Mouse (Mus musculus) CD4-positive, CD25-positive, alpha-beta regulatory T cell, adult 4 months (primary cell): Measurements from ENCODE around the gene Gabbr2. TPM values are rescaled to one million over a fixed set of nuclear protein-coding genes. Genes with fewer than 3 reads are reported as not detected.

ENCODE experiments used
- ATAC-seq: one replicate; pipeline ENCODE4 v1.8.0; 2017
- polyA plus RNA-seq, 2 experiments: library from polyadenylated mRNA; unstranded; fragments of 100-300 nt; shearing (Covaris generic); gene quantifications; one replicate each; pipeline ENCODE4 v1.2.1; 2017

The Gabbr2 gene
- polyA plus RNA-seq, 2 experiments from 2014 or later = 0.32 TPM; not detected in 1

GRCm38 (mm10) chr4:46988257-46988656 lies 3.4 kb downstream of the Gabbr2 start:
- ATAC-seq = no peak

GRCm38 (mm10) chr4:46987809-46988208 lies 3.9 kb downstream of the Gabbr2 start:
- no peak for ATAC-seq

GRCm38 (mm10) chr4:46986054-46986453 lies 5.6 kb downstream of the Gabbr2 start:
- ATAC-seq = no peak

DNA sequence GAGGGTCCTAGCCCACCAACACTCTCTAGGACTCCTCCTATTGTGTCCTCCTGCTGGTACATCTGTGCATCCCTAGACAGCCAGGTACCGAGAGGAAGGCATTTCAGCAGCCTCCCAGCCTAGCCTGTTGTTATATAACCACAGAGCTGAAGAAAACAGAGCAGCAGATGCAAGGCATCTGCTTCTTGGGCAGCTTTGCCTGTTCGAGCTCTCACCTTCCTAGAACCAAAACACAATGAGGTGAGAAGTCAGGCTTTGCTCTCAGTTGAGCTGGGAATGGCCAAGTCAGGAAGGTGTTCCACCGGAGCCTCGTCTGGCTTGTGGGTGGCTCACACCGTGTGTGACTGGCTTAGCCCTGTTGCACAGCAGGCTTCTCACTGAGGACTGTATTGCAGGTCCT lies 8.8 kb downstream of the Gabbr2 start:
- ATAC-seq = no peak

- no peak for ATAC-seq
Observed at GRCm38 (mm10) chr4:46982094-46982493, 9.6 kb downstream of the Gabbr2 start.

DNA sequence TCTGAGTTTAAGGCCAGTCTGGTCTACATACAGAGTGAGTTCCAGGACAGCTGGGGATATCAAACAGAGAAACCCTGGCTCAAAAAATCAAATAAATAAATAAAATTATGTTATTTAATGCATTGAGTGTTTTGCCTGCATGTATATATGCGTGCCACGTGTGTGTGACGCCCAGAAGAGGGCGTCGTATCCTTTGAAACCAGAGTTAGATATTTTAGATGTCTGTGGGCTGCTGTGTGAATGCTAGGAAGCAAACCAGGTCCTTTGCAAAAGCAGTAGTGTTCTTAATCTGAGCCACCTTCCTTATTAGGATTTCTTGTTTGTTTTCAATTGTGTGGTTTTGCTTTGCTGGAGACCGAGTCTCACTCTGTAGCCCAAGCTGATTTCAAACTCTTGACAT lies 13.3 kb downstream of the Gabbr2 start:
- no peak for ATAC-seq

- ATAC-seq = no peak
Observed at GRCm38 (mm10) chr4:46977161-46977560, 14.5 kb downstream of the Gabbr2 start.

DNA sequence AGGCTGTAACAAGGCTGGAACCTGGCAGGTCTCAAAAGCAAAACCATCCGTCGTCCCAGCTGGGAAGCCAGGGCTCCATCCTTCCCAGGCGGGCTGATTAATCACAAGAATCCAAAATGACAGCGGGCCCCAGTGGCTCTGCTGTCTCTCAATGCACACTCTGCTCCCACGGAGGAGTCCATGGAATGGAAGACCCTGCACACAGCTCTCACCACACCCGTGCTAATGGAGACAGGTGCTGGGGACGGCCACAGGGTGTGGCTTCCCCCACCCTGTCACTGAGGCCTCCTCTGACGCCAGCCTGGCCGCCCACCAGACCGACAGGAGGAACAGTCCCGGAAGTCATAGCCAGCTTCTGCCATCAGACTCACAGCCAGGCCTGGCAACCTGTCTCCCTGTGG lies 15.0 kb downstream of the Gabbr2 start:
- no peak for ATAC-seq

GRCm38 (mm10) chr4:46973322-46973721 lies 18.4 kb downstream of the Gabbr2 start:
- no peak for ATAC-seq

GRCm38 (mm10) chr4:46967981-46968380 lies 23.7 kb downstream of the Gabbr2 start:
- no peak for ATAC-seq

DNA sequence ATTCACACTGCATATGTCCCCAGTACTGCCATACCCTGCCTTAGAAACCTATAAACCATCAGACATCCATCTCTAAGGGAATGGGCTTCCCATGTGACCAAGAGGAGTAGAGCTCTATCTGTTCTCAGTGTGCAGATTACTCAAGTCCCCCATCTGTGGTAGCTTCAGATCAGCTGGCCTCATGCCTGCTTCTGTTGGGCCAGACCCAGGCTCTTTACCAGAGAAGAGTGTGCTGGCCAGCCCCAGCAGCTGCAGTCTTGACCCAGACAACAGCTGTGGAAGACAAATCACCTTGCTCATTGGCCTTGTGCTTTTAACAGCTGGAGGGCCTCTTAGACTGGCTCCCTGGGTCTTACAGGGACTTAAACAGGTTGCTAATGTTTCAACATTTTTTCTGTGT lies 25.1 kb downstream of the Gabbr2 start:
- ATAC-seq = no peak

DNA sequence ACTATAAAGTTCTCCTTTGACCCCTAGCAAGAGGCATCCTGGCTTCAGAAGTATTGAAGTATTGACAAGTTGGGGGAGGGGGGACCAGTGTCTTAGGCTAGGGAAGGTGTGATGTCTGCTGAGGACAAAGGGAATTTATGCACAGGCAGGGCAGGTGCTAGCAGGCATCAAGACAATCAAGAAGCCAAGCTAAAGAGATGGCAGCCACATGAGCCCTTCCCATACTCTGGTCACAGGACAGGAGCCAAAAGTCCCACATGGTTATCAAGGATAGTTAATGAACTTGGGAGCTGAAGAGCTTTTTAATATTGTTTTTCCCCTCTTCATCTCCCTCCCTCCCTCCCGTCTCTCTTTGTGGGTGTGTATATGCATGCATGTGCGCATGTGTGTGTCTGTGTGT lies 30.3 kb downstream of the Gabbr2 start:
- no peak for ATAC-seq

DNA sequence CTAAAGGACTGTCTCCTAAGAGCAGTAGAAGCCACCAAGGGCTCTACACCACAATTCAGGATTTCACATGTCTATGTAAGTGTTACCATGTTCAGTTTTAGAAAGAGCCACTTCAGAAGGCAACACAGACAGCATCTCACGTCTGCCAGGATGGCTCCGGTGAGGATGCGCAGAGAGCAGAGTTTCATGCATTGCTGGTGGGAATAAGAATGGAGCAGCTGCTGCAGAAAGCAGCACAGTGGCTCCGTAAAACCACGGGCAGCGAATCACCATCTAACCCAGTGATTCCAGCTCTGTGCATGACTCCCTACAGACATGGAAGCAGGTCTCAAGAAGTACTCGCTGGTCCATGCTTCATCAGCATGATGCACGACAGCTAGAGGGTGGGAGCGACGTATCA lies 31.5 kb downstream of the Gabbr2 start:
- no peak for ATAC-seq

GRCm38 (mm10) chr4:46959776-46960175 lies 31.9 kb downstream of the Gabbr2 start:
- ATAC-seq = no peak

- no peak for ATAC-seq
Observed at GRCm38 (mm10) chr4:46957955-46958354, 33.7 kb downstream of the Gabbr2 start.

GRCm38 (mm10) chr4:46956966-46957365 lies 34.7 kb downstream of the Gabbr2 start:
- ATAC-seq = no peak

DNA sequence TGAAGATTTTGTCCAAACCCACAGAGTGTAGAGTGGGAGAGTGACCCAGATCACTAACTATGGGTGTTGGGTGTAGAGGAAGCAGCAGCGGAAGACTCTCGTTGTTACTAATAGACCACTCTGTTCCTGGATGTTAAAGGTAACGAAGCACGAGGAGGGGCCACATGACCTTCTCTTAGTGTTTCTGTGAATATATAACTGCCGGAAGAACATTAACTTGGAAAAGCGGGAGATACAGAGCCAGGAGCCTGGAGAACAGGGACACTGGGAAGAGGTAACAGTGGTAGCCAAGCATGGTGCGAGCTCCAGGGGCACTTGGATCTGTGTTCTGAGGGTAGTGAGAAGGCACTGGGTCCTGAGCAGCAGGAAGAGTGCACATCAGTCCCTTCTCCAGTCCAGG lies 38.7 kb downstream of the Gabbr2 start:
- no peak for ATAC-seq

- ATAC-seq = no peak
Observed at GRCm38 (mm10) chr4:46952562-46952961, 39.1 kb downstream of the Gabbr2 start.

DNA sequence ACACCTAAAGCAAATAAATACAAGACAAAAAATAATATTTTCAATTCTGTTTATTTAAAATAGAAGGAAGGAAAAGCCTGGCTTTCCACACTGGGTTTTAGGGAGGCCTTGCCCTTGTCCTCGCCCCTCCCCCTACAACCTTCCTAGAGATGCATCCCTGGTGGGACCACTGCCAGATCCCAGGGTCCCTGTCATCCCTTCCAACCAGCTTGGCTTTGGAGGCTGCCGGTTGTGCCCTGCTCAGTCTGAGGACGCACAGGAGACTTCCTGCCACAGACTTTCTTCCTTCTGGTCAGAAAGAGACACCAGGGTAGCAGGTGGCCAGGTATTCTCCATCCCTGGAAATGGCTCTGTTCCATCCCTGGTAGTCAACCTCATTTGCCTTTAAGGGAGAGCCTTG lies 57.4 kb downstream of the Gabbr2 start:
- no peak for ATAC-seq

DNA sequence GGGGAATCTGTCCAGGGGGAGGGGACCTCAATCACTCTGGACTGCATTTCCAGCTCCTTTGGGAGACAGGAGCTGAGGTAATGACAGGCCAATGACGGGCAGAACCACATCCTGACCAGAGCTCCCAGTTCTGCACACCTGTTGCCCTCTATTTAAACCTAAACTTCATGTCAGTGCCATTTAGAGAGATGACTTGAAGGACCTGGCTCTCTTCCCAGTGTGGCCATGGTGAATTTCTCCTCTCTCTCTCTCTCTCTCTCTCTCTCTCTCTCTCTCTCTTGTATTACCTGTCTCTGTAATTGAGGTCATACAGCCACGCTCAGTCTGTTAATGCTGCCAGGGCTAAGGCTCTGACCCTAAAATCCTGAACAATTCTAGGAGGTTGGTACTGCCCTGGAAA lies 58.1 kb downstream of the Gabbr2 start:
- ATAC-seq = no peak

DNA sequence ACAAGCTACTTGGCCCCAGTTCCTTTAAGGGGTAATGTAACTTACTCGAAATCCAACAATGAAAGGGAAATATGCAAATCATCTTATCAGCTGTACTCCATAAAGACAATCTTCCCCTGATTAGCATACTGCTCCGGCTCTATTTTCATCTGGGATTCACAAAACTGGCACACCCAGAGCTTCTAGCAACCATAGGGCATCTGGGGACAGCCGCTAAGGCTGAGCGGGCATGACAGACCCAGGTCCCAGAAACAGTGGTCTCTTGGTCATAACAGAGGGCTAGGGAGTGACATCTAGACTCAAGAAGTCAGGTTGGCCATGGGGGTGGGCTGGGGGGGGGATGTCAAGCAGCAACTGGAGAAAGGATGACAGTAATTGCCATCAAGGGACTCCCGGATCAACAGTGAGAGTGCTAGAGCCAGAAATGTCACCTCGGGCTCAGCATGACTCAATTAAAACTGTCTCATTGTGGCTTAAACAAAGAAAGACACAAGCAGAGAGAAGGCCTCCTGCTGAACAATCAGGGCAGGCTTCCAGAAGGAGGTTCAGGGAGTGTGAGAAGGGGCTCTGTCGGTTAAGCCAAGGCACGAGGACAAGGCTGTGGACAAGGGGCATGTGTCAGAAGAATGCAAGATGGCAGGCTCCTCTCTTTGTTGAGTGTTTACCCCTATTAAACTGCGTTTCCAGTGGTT lies 59.8 kb downstream of the Gabbr2 start:
- ATAC-seq = no peak

DNA sequence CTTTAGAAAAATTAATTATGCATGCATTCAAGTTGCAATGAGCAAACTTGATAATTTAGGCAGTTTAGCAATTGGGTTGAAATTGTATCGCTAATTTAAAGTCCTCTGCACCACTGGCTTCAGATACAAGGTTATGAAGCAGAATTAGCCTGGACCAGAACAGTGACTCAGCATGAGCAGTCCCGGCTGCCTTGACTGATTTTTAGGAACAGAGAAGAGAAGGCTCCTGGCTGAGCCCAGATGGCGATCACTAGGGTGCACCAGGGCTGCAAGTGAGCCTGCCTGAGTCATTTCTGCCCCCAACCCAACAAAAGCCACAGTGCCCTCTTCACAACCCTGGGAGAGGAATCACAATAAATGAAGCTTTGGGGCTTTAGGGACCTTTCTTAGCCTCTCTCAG lies 63.6 kb downstream of the Gabbr2 start:
- no peak for ATAC-seq

DNA sequence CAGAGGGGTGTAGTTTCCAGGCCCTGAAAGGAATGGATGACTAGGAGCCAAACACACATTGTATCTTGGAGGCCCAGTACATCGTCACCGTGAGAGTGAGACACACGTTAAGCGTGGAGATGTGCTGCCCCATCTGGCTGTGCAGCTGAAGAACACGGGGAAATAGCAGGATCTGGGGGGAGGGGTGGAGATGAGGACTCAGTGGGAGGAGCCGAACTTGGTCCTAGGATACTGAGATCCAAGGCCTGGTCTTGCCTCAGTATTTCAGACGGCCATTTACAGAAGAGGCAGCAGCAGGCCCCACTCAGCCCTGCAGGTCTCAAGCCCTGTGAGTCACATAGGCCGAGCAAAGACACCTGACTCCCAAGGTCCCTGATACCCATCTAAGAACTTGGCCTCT lies 72.5 kb downstream of the Gabbr2 start:
- no peak for ATAC-seq

- ATAC-seq = no peak
Observed at GRCm38 (mm10) chr4:46916786-46917185, 74.9 kb downstream of the Gabbr2 start.

DNA sequence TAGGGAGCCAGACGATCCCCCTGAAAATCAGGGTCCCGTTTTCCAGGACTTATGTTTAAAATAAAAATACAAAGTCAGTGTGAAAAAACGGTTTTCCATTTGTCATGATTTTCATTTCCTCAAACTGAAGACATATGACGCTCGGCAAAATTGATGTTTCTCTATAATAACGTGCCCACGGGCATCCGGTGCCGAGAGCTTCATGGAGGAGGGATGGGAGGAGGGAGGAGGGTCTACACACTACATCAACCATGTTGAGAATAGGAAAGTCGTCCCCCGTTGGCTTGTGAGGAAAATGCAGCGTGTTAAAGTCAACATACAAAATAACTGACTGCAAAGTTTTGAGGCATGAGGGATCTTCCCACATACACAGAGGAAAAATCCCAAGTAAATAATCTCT lies 75.7 kb downstream of the Gabbr2 start:
- ATAC-seq = no peak
